Mouse (Mus musculus) thymus, adult 18-20 months (tissue): ENCODE measurements around the gene Rgs7.

ENCODE experiments used
- DNase-seq, 2 experiments: peaks; one replicate each; pipeline ENCODE4 v3.0.0; 2022; ENCODE audit warnings: mixed read lengths in 2 of 2

Rgs7 gene

GRCm38 (mm10) chr1:175427112-175427511 is 65.2 kb downstream of the Rgs7 start:
- DNase-seq: no peak

- no peak for DNase-seq
Observed at GRCm38 (mm10) chr1:175426393-175426792, 65.9 kb downstream of the Rgs7 start.

GRCm38 (mm10) chr1:175420883-175421282 is 71.4 kb downstream of the Rgs7 start:
- no peak for DNase-seq

DNA sequence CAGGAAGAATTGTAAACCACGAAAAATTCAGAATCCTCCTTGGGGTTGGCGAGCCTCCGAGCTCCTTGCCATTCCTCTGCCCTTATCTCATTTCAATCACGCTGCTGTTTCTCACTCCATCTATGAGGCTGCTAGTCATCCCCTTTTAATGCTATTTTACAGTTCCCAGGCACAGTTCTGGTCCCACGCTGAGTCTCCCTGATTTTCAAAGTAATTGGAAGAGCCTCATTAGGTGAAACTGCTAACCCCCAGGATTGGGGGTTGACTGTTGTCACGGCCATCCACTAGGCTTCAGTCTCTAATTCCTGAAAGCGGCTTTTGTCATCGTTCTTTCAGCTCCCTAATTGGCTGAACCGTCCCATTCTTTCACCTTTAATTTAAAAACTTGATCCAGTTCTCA is 76.6 kb downstream of the Rgs7 start:
- no peak for DNase-seq

DNA sequence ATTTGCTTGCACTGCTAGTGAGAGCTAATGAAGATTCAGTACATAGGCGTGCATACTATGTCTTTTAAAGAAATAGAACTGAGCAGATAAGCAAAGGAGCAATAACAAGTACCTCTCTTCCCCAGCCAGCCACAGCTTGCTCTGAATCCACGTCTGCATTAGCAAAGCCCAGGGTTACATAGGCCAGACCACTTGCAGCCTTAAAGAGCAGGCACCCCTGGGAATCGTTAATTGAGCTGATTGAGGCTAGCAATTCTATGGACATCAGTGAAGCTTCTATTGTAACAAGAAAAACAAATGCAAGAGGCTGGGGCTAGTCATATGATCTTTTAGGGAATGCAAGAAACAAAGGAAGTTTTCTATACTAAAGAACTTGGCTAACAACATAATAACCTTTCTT is 81.9 kb downstream of the Rgs7 start:
- no peak for DNase-seq

DNA sequence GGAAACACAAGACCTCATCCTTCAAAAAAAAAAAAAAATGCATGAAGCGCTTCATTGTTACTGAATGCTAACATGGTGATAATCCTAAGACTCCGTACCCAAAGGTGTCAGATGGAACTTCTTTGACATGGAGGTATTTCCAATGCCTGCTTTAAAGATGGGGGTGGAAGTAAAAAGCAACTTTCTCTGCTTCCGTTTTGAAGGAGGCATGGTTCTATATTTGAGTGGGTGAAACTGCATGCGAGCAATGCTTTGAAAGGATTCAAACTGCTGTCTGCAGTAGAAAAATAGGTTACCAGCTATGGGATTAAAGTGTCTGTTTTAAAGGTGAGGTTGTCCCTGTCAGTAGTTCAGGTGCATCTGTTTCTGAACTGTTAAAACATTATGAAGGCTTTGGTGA is 100.4 kb downstream of the Rgs7 start:
- DNase-seq: no peak

- DNase-seq: no peak
Observed at GRCm38 (mm10) chr1:175389250-175389649, 103.0 kb downstream of the Rgs7 start.

- DNase-seq: no peak
Observed at GRCm38 (mm10) chr1:175385581-175386235, 106.6 kb downstream of the Rgs7 start.

DNA sequence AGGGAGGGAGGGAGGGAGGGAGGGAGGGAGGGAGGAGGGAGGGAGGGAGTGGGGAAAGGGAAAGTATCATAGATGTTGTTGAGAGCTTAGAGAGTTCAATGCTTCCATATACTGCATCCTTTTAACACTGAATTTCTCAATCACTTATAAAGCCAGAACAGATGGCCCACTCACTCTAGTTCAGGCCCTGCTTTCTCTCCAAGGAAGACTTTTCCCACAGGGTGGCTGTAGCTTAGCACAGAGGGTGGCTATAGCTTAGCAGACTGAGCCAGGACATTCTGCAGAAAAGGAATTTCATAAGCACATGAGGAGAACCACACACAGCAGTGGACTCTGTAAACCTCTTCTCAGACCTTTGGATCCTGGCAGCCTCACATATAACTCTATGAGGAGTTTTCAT is 119.7 kb downstream of the Rgs7 start:
- DNase-seq: no peak

GRCm38 (mm10) chr1:175368062-175368461 is 124.2 kb downstream of the Rgs7 start:
- no peak for DNase-seq

GRCm38 (mm10) chr1:175363606-175364005 is 128.7 kb downstream of the Rgs7 start:
- DNase-seq: no peak

- DNase-seq: no peak
Observed at GRCm38 (mm10) chr1:175359411-175360366, 132.6 kb downstream of the Rgs7 start.

- DNase-seq: no peak
Observed at GRCm38 (mm10) chr1:175352921-175353320, 139.4 kb downstream of the Rgs7 start.

DNA sequence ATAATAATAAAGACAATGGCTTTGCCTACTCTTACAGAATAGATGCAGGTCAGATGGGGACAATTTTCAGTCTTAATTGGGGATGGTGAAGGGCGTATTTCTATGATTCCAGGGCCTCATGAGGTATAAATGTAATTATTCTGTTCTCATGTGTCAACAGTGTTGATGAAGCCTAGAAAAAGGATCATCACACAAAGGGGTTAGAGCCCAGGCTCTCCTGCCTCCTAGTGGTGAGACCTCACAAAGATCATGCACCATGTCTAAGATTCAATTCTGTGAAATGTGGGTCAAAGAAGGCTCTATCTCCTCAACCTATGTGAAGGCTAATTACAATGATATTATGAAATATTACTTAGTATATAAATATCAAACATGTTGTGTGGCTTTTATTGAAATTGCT is 146.1 kb downstream of the Rgs7 start:
- no peak for DNase-seq

DNA sequence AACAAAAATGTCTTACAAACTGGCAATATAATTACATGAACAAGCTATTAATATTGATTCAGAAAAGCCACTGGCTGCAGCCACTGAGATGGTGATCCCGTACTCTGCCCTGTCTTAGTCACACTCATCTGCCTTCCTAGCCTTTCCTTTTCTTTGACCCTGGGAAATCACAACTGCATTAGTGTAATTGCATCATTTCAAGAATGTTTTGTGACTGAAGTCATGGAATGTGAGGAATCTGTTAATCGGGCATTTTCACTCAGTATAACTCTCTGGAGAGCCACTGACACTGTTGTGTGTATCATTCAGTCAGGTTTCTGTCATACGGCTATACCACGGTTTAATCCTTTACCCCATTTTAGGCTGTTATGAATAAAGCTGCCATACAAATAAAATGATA is 156.1 kb downstream of the Rgs7 start:
- DNase-seq: no peak

DNA sequence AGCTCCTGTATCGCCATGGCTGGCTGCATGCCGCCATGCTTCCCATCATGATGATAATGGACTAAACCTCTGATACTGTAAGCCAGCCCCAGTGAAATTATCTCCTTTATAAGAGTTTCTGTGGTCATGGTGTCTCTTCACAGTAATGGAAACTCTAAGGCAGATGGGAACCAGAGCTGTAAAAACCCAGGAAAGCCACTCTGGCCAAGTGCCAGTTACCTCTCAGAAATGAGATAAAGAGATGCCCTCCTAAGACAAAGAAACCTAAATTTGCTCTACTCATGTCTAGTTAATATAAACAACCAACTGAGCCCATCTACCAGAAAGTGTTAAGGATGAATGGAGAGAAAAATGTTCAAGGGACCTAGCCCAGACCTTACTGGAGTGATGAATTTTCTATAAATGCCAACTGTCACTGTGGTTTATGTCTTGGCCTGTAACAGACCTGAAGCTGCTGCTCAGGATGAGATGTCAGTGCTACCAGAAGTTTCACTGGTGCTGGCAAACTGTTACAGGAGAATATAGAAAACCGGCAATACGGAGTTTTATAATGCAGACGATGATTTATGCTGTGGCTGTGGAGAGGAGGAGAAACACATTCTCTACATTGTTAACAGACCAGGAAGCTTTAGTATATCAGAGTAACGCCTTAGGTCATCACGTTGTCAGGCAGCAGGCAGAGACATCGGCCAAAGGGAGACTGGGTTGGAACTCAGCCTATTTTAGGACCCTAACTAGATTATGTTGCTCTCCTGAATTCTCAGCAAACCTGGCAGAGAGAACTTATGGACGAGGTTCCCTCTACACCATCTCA is 159.1 kb downstream of the Rgs7 start:
- no peak for DNase-seq

DNA sequence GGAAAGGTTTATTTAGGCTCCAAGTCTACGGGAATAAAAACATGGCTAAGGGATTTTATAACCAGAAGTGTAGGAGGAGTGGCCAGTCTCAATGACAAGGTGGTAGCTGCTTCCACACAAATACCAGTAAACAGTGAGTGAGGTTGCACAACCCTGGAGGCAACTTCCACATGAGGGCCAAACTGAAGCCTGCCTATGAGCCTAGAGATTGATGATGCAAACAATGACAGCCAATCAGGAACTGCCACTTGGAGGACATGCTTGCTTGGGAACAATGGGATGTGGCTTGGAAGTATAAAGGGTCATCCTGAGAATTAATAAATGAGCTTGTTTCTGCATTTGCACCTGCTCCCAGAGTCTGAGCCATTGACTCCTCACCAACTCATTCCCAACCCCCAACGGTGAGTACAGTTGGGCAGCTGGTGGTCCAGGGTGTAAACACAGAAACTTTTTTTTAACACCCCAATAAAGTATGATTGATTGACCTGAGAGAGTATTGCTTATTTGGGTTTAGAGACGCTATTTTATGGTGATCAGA is 162.3 kb downstream of the Rgs7 start:
- DNase-seq: no peak

DNA sequence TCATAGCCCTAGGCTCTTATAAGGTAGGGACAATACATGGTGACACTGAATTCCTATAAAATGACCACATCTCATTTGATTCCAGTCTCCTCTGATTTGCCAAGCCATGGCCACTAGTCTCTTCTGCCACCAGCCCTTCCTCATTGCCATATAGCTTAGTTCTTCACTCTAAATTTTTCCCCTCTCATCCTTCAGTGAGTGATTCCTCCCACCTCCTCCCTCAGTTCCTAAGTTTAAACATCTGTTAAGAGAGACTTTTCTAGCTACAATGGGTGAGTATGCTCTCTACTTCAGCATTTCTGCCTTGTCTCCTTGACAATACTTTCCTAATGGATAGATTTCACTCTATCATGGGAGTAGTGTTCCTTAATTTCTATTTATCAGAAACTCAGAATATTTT is 169.5 kb downstream of the Rgs7 start:
- no peak for DNase-seq

GRCm38 (mm10) chr1:175319205-175319604 is 173.1 kb downstream of the Rgs7 start:
- DNase-seq: no peak

DNA sequence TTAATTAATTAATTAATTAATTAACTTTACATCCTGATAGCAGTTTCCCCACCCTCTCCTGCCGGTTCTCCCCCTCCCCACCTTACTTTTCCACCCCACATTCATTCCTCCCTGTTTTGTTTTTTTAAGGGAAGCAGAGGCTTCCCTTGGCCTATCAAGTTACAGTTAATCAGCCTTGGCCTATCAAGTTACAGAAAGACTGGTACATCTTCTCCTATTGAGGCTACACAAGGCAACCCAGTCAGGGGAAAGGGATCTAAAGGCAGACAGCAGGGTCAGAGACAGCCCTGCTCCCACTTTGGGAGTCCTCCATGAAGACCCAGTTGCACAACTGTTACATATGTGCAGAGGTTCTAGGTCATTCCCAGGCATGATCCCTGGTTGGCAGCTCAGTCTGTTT is 175.0 kb downstream of the Rgs7 start:
- DNase-seq: no peak

DNA sequence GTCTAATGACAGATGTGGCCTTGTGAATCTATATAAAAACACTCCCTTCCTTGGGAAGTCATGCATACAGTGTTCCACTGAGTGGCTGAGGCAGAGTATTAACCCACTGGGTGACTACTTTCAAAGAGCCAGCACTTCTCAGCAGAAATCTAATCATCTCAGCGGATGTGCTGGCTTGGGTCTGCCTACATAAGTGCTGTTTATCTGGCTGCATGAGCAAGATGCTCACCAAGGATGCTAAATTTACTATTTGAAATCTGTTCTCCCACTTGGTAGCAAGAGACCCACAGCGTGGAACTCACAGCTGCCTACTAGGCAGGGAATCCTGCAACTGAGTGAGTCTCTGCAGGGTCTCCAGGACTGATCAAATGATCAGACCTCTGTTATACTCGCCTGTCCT is 184.7 kb downstream of the Rgs7 start:
- no peak for DNase-seq

- DNase-seq: no peak
Observed at GRCm38 (mm10) chr1:175300895-175301294, 191.4 kb downstream of the Rgs7 start.

DNA sequence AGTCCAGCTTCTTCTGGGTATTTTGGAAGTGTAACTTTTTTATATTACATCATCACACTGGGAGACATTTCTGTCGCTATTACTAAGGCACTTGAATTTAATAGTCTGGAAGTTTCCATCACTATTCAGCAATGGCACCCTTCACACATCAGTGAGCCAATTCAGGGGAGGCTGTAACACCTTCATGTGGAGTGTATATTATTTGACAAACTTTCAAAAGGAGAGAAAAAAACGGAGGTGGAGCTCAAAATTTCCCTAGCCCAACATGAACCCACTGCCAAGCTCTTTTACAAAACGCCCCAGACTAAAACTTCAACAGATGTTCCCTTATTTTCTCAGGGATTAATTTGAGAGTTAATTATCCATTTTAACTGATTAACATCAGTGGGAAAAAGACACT is 191.9 kb downstream of the Rgs7 start:
- no peak for DNase-seq
